Mouse (Mus musculus) liver (tissue): ENCODE measurements around the gene Agpat3.

ENCODE experiments used
- DNase-seq: peaks from one replicate; pipeline ENCODE4 v3.0.0-alpha.2; 2020; ENCODE audit warnings: mixed read lengths

Agpat3 gene

DNA sequence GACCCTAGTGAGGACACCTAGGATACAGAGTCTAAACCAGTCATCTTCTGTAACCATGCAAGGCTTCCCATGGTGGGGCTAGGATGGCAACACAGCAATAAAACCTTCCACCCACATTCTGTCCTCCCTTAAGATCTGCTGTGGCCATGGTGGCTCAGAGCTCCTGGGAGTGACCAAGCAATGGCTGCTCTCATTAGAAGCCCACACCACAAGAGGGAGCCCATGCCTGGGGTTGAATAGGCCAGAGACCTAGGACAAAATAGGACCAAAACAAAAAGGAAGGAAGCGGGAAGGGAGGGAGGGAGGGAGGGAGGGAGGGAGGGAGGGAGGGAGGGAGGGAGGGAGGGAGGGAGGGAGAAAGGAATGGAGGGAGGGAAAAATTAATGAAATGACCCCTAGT, 29.5 kb downstream of the Agpat3 start:
- peak; percentile 42 for DNase-seq

DNA sequence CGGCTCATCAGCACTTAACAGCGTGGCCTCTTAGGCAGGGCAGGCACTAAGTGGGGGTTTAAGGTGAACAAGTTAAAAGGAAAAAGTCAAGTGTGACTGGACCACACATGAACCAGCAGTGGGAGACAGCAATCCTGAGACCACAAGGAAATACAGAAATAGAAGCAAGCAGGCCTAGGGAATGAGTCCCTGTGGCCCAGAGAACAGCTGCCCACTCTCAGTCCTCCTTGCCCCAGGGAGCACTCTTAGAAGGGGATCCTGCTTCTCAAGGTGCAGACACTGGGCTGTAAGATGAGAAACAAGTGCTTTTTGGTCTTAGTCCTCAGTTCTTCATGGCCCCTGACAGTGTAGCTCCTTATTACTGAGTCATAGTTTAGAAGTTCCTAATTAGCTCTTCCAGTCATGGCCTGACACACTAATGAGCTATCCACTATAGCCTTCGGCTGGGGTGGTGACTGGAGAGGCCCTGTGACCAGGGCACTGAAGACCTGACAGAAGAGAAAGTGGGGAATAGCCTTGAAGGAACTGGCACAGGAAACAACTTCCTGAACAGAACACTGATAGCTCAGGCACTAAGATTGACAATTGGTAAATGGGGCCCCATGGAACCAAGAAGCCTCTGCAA, 31.0 kb downstream of the Agpat3 start:
- no peak for DNase-seq

DNA sequence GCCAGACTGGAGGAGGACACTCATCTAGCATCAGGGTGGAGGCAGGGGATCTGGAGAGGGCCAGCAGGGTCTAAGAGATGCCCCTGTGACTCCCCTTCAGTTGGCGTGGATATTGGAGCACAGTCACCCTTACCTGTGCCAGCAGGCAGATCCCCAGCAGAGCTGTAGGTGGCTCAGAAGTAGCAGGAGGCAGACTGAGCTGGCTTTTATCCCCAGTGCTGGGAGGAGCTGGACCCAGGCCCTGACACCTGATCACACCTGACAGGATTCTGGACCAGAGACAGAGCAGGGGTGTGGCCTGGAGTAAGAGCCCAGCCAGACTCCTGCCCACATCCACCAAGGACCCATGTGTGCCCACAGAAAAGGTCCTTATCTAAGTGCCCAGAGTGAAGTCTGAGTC, 31.8 kb downstream of the Agpat3 start:
- DNase-seq, result no peak

DNA sequence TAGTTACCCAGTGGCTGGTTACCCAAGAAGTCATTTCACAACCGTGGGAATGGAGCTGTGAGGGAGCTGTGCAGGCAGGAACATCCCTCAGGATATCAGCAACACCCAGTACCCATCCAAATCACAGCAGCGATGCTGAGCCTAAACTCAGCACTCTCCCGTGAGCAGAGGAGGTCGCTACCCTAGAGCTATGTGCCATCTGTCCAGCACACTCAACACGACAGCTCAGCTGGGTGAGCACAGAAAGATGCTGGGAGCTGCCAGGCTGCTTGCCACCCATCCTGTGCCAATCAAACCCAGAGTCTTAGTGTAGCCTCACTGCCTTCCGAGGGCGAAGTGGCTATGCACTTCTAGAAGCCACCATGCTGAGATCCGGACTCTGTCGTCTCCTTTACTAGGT, 32.3 kb downstream of the Agpat3 start:
- no peak for DNase-seq

DNA sequence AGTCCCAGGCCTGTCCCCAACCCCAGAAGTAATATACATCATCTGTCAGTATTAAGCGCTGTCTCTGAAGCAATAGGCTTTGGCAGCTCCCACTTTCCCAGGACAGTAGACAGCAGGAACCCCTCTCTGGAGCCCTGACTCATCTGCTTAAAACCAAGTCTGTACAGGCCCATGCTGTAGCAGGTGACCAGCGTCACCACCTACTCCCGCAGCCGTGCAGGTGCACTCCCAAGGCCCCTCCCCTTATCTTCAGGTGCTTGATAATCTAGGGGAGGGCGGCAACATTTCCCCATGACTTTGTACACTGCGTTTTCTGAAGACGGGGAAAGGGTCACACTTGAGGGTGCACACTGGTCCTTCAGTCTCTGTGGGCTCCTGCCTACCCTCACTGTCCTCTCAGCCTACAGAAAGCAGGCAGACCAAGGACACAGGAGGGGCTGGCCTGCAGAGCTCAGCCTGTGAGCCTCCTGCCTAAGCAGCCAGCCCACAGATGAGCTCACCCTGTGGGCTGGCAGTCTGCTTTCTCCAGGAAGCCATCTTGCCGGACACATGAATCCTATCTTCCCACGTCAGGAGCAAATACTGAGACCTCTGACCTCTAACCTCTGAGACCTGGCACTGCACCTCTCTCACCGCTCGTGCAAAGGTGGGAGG, 34.9 kb downstream of the Agpat3 start:
- DNase-seq, result no peak

DNA sequence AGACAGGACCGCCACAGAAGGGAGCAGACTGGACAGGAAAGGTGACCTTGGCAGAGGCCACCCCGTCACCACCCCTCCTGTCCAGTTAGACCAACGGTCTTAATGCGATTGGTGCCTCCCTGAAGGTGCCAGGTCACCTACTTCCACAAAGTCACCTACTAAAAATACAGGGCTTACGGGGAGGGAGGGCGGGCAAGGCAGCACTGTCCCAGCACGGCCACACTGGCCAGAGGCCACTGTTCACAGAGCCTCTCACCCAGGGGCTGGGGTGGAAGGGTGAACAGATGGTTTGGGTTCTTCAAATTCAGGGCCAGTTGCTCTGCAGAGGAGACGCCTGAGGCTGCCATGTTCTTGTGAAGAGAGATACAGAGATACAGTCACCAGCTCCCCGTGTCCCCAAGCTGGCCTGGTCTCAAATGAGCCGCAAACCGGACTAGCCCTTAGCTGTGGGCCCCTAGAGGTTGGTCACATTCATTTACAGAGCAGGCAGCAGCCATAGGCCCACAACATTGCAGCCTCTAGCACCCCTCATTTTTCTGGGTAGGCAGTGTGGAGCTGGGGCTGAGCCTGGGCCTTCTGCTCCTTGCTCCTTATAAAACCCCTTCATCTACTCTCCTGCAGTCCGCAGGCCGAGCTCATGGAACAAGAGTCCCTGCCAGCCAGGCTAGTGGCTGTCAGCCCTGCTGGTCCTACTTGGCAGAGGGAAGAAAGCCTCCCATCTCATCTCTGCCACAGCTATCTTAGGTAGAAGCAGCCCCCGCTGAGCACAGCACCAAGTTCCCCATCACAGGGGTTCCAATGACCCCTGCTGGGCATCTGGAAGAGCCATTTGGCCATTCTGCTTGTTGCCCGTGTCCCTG, 35.8 kb downstream of the Agpat3 start:
- DNase-seq, result no peak

DNA sequence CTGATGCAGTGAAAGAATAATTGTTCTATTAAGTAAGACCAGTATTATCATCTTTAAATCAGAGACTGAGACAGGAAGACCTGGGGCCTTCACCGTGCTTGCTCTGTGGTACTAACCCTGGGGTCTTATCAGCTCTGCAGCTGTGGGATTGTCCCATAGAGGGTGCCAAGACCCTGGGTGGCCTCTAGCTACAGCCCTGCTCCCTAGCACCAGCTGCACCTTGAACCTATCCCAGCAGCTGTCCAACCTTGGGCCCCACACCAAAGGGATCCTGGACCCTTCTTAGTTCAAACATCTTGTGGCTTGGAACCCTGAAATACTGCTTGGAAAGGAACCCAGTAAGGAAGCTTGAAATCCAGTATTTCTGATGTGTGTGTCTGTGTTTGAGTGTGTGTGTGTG, 37.1 kb downstream of the Agpat3 start:
- no peak for DNase-seq

DNA sequence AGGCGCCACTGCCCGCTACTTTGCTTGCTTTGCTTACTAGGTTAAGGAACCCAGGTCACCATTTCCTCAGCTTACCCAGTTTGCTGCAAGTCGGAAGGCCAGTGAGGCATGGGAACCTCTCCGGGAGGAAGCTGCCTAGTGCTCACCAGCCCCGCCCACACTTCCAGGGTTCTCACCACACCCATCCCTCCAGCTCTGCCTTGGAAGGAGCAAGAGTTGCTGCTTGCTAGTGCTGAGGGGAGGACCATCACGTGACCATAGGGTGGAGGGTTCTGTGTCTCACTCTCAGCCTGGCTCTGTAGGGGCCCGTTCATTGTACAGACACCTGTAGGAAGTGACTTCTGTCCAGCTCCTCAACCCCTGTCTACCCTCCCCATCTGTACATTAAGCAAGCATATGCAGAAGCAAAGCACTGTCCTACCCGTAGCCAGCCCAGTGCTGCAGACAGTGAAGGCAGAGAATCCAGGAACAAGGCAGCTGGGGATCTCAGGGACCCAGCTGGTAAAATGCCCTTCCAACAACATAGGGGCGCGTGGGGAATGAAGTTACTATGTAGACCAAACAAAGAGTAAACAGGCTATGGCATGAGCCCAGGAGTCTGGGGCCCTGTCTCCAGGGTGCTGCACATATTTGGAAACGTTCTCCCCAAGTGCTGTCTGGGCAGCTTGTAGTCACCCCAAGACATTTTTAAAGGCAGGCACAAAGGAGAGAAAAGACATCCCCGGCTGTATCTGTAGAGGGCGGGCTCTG, 40.2 kb downstream of the Agpat3 start:
- DNase-seq, result peak; percentile 40

DNA sequence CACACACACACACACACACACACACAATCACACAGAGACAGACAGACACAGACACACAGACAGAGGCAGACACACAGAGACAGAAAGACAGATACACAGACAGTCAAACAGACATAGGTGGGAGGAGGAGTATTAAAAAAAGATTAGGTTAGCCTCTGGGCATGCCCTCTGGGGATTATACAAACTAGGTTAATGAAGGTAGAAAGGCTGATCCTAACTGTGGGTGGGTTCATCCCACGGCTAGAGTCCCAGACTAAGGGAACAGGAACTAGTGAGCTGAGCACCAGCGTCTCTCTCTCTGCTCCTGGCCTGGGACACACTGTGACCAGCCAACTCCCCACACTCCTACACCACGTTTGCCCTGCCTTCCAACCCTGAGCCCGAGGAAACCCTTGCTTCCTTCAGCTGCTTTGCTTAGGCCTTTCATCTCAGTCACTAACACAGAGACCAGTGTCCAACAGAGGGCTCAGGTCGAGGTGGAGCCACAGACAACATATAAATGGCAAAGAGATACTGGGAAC, 41.5 kb downstream of the Agpat3 start:
- no peak for DNase-seq

DNA sequence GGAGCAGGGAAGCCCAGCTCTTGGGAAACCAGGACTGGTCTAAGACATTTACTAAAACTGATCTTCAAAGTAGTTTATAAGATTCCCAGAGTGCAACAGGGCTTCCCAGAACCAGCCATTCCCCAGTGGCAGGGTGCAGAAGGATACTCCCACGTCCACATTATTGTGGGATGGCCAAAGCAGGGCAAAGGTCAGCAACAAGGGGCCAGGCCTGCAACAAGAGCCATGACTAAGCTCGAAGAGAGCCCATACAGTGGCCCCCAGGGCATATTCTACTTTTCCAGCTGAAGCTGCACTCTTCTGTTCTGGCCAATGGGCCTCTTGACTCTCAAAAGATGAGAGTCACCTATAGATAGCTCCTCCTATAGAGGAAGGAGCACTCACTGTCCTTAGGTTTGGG, 43.7 kb downstream of the Agpat3 start:
- no peak for DNase-seq

DNA sequence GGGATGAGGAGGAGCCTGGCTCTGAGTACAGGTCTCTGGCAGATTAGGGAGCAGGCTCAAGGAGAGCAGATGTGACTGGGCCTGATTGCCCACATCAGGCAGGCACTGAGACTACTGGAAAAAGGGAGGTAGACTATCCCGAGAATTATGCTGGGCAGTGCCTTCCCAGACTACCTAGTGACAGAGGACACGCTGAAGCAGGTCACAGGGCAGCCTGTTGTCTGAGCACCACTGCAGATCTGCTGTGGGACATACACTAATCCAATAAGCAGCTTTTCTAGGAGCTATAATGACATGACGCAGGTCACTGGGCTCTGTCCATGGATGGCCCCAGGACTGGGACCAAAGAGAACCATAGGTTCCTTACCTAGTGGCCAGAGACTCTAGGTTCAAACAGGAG, 44.9 kb downstream of the Agpat3 start:
- DNase-seq, result no peak

DNA sequence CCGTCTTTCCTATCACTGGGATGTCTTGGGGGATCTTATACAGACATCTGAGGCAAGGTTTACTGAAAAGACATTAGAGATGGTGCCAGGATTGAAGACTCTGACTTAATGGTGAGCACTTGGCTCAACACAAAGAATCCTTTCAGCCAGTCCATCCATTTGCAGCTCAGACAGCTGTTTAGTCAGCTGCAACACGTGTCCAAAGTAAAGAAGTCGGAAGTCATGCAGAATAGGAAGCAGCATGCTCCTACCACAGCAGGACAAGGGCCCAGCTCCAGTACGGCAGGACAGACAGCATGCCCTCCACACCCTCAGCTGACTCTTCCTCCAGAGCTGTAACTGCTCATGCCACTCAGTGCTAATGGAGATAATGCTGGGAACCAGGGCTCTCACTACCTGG, 46.3 kb downstream of the Agpat3 start:
- DNase-seq, result no peak

DNA sequence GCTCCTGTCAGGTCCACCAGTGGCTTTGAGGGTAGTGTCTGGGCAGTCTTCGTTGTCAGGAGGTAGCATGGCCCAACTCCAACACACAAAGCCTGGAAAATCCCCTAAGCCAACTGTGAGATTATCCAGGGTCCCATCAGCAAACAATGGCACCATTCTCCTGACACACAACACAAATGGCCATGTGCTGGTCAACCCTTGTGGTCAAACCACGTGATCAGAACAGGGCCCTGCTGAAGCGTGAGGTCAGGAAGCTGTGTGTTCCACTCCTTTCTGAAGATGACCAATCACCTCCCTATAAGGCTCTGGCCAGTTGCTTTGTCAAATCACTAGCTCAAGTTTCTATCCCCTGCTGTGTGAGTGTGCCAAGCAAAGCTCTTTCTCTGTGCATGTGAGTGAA, 47.3 kb downstream of the Agpat3 start:
- no peak for DNase-seq

DNA sequence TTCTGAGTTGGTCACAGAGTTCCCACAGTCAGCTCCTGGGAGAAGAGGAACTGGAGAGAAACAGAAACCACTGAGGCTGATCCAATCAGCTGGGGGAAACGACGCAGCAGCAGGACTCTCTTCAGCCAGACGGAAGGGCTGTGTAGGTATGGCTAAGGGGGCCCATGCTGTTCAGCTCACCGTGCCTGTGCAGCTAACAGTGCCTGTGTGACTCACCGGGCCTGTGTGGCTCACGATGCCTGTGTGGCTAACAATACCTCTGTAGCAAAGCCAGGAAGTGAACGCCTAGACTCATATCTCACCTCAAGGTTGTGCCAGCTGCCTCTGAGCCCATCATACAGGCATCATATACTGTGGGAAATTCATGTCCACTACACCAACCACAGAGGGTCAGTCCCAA, 48.6 kb downstream of the Agpat3 start:
- DNase-seq, result no peak

DNA sequence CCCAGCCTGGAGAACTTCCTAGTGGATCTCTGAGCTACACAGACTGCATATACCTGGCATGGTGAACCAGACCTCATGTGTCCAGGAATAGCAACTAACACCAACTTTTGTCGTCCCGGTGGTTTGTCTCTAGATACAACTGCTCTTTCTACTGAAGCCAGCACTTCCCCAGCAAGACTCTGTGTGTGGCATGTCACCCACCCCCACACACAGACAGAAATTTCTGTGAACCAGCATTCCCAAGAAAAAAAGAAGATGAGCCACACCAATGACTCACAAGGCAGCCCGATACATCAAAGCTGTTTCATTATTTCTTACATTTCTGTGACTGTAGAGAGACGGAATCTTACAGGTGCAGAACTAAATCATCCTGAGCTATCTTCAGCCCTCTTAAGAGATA, 52.2 kb downstream of the Agpat3 start:
- DNase-seq, result no peak

DNA sequence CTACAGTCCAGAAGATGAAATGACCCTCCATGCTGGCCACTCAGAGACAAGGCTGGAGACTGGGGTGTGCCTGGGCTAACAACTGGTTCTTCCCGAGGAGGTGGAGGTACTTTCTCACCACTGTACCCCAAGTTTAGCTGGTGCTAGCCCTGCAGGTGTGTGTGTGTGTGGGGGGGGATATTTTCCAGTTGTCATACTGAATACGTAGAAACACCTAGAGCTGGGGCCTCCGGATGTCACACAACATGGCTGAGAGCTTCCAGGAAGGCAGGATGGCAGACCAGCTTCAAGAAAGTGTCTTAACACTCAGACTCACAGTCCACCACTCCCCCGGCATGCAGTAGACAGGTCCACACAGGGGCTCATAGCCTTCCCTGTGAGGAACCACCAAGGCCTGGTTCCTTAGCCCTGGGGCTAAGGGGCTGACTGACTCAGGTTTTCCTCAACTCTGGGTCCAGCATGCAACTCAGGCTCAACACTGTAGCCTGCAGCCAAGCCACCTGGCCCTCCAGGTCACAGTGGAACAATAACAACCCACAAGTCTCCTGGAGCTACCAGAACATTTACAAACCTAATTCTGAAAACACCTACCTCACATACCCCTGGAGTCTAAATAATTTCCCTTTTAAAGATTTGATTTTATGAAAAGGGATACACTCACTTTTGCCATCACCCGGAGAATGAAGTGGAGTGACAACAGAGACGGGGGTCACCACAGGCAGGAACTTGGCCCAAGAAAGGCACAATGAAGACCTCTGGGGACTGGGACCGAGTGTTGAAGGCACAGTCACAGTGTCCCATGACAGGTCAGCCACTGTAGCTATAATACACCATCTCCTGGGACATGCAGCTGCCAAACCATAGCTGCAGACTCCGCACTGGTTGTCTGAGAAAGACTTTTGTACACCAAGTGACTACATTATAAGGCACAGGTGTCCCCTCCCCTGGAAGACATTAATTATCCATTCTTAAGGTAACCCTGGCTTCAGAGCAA, 53.3 kb downstream of the Agpat3 start:
- DNase-seq, result no peak

DNA sequence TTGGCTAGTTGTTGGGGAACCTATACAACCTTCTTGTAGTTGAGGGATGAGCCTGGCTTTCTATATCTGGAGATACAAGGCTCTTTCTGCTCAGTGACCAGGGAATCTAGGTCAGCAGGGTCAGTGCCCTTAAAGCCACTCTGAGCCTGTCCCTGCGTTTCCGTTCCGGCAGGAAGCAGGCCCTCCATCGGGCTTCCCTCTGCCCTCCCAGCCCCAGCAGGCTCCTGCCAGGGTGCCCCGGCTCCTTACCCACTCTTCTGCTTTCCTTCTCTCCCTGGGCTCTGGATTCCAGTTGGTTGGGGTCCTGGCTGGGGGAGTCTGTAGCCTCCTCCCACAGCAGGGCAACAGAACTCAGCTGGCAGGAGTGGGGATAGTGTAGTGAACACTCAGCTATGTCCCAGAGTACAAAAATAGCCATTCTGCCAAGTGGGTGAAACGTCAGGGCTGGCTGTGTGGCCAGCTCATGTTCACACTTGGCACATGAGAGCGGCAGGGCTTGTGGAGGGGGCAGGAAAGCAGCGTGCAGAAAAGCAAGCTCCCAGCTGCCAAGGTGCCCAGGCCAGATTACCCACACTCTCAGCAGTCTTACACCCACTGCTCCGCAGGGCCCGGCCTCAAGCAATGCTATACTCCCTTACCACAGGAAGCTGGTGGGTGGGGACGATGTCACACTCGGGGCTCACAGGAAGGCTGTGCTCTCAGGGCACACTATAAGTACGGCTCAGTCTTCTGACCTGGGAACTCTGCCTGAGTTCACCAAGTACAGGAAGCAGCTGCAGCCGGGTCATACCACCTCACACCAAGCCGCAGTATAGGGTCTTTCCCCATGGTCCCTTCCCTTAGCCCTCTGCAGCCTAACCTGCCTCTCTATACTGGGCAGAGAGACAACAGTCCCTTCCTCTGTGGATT, 54.5 kb downstream of the Agpat3 start:
- DNase-seq, result peak; percentile 52

DNA sequence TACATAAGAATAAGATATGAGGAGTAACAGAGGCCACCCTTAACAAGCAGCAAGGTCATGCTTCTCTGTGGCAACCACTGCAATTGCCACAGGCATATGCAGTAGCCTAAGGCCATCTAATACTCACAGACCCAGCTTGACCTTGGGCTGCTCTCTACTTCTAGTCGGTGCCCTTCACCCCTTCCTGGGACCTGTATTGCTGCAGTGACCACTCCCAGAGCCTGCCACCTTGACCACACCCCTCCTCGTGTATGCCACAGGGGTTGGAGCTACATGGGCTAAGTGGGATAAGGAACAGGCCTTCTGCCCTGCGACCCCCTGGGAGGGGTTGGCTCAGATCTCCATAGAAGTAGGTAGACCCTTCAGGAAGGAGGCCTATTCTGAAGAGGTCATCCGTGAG, 55.3 kb downstream of the Agpat3 start:
- DNase-seq, result no peak

DNA sequence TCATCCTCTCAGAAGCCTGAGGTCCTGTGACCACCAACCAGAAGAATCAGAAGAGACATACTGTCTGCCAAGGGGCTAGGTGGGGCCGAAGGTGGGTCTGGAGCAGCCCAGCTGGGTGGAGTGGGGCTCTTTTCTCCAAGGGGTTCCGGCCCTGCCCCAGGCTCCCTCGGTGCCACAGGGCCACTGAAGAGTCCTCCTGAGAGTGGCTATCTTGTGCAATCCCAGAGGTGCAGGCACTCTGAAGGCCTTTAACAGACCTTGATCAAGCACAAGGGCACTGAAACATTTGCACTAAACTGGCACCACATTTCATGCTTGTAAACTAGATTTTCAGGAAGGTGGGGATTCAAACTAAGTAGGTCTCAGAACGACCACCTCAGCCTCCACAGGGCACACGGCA, 55.9 kb downstream of the Agpat3 start:
- no peak for DNase-seq

DNA sequence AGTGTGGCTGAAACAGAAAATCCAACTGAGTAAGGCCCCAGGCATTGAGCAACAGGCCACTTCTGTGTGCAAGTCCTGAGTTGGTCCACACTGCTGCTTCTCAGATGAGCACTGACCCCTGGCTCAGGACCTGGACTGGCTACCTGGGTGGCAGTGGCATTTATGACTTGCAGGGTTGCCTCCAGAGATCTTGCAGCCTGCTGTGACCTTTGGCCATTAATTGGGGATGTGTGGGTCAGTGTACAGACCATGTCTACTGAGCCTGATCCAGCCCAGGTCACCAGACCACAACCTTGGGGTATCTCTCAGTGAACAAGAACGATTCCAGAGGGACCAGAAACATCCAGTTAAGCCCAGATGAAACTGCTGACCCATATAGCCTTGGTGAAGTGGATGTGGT, 58.7 kb downstream of the Agpat3 start:
- no peak for DNase-seq

DNA sequence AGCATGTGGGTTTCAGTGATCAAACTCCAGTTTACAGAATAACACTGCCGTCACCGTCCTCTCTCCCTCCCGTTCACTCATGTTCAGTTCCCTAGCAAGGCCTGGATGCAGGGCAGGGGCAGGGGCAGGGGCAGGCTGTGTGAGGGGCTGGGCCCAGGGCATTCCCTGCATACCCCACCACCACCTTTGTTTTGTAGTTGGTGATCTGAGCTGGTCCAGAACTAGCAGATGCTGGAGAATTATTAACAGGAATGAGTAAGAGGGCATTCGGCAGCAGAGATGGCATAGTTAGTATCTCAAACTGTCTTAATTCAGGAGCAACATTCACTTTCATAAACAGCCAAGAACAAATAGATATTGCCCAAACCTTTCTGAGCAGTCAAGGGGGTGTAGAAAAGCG, 59.9 kb downstream of the Agpat3 start:
- no peak for DNase-seq
